Mouse (Mus musculus) lung, postnatal 4 days (tissue): ENCODE results near the gene Foxd1.
A peak's percentile ranks its signal among the peaks of the same experiment; 100 is the strongest.

Experiments used
- DNase-seq, 2 experiments: peaks; one replicate each; pipeline ENCODE4 v3.0.0; 2021

Gene Foxd1

GRCm38 (mm10) chr13:98354090-98354801, at the start of gene Foxd1:
Foxd1 (plus strand) TSS chr13:98354242.
- peak; percentile 43 to 61 for DNase-seq

GRCm38 (mm10) chr13:98305257-98305656, 48.8 kb upstream of the Foxd1 start:
- no peak for DNase-seq

- no peak for DNase-seq
These were observed 47.6 kb upstream of the Foxd1 start for GRCm38 (mm10) chr13:98306393-98306792.

- DNase-seq = no peak
These were observed 47.1 kb upstream of the Foxd1 start for GRCm38 (mm10) chr13:98306852-98307475.

- DNase-seq = no peak
These were observed 46.0 kb upstream of the Foxd1 start for GRCm38 (mm10) chr13:98308004-98308403.

- no peak for DNase-seq
These were observed 45.3 kb upstream of the Foxd1 start for GRCm38 (mm10) chr13:98308724-98309123.

- DNase-seq = no peak
These were observed 42.4 kb upstream of the Foxd1 start for GRCm38 (mm10) chr13:98311597-98311996.

- DNase-seq = no peak
These were observed 40.4 kb upstream of the Foxd1 start for GRCm38 (mm10) chr13:98313631-98314030.

- no peak for DNase-seq
These were observed 38.9 kb upstream of the Foxd1 start for GRCm38 (mm10) chr13:98315124-98315523.

GRCm38 (mm10) chr13:98316140-98316479, 37.9 kb upstream of the Foxd1 start:
- DNase-seq = no peak

- peak; percentile 95 to 96 for DNase-seq
These were observed 37.4 kb upstream of the Foxd1 start, which contains the start of gene Btf3 for GRCm38 (mm10) chr13:98316480-98317245. Btf3 (minus strand) TSS chr13:98317006.

GRCm38 (mm10) chr13:98317246-98317677, 36.8 kb upstream of the Foxd1 start:
- DNase-seq = no peak

- no peak for DNase-seq
These were observed 36.1 kb upstream of the Foxd1 start for GRCm38 (mm10) chr13:98317911-98318310.

- no peak for DNase-seq
These were observed 29.0 kb upstream of the Foxd1 start for GRCm38 (mm10) chr13:98325034-98325433.

- peak; percentile 30 to 64 for DNase-seq
These were observed 21.9 kb upstream of the Foxd1 start for GRCm38 (mm10) chr13:98332106-98332505.

- DNase-seq = no peak
These were observed 17.8 kb upstream of the Foxd1 start for GRCm38 (mm10) chr13:98336205-98336604.

GRCm38 (mm10) chr13:98340506-98340905, 13.5 kb upstream of the Foxd1 start:
- DNase-seq = peak; percentile 34 to 67

- no peak for DNase-seq
These were observed 4.6 kb upstream of the Foxd1 start for GRCm38 (mm10) chr13:98349491-98349890.

GRCm38 (mm10) chr13:98351527-98351926, 2.5 kb upstream of the Foxd1 start:
- DNase-seq = peak; percentile 45 to 62

GRCm38 (mm10) chr13:98352381-98352975, 1.6 kb upstream of the Foxd1 start:
- no peak for DNase-seq

- no peak for DNase-seq
These were observed 343 bp upstream of the Foxd1 start for GRCm38 (mm10) chr13:98353709-98354089.

- peak; percentile 19 to 34 for DNase-seq
These were observed 973 bp downstream of the Foxd1 start for GRCm38 (mm10) chr13:98354871-98355558.
